Mouse (Mus musculus) layer of hippocampus, adult 9-11 months (tissue): ENCODE results near the gene Adtrp.

Experiments
- DNase-seq: peaks from one replicate; pipeline ENCODE4 v3.0.0; 2022

Gene Adtrp

DNA sequence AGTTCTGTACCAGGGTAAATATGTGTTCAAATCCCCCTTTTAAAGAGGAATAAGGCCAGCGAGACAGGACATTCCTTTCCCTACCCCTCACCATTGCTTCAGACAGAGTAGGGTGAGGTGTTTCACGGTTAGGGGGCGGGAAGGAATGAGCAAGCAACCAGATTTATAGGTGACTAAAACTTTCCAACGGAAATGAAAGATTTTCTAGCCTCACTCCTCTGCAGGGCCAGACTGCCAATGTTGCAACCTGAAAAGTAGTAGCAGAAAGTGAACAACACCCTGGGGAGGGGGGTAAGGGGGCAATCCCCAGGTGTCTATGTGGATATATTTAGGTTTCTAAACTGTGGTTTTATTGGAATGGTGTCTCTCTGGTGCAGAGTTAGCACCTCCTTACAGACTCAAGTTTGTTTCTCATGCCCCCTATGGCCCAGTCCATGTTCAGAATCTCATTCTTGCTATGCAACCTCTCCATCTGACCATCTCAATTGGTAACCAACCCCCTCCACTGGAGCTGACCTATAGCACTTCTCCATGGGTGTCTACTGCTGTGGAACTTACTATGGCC is 73.6 kb downstream of the Adtrp start:
- no peak for DNase-seq

DNA sequence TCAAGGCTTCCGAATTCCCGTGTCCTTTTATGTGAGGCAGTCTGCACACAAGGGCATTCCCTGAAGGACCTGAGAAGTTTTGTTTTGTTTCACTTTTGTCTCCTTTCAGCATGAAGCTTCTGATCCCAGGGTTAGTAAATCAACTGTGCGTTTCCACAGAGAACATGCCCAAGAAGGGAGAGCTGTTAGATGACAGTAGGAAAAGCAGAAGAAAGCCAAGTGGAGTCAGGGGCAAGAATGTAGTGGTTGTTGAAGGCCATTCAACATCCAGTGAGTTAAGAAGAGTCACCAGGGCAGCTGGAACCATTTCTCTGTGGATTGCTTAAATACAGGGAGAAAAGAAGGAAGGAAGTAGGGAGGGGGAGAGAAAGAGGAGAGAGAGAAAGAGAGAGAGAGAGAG is 76.4 kb downstream of the Adtrp start:
- no peak for DNase-seq

DNA sequence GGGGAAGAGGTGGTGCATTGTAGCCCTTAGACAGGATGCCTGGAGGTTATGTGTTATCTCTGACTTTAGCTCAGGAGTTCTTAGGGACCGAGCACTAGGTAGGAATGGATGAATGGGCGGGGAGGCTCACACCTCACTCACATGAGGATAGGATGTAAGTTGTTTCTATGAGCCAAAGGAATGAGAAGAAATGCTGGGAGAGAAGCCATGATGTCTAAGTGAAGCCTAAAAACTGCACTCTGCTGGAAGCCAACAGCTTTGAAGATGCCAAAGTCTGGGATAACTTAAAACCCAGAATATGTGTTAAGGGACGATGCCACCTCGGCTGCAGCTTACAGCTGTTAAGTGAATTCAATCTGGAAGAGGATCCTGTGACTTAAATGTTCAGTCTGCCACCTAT is 79.5 kb downstream of the Adtrp start:
- DNase-seq = no peak

DNA sequence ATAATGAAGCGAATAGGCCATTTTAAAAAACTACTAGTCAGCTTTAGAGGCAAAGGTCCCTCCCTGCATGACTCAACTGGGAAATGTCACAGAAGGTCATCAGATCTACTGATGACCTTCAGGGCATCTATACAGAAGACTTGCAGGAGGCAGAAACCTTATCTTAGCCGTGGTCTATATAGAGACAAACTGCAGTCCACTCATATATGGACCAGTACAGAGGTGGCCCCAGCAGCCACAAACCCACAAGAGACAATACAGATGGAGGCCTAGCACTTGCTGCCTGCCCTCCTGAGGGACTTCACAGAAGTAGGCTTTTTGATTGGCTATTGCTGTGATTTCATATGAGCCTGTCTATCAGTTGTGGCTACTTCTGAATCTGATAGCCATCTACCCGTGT is 85.5 kb downstream of the Adtrp start:
- DNase-seq = no peak

DNA sequence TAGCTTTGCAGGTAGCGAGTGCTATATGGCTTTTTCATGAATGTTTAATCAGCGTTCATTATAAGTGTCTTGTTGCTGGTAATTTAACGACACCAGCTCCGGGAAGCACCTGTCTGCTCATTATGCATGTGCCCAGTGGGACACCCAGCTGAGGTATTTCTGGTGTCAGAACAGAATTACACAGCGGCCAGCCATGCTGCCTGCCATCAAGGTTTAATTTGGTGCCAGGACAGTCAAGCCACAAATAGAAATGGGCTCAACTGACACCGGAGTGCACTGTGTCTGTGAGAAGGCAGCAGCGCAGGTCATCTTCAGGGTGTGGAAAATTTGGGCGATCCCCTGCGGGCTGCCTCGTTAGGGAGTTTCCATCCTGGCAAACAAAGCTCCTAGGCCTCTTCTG is 87.0 kb downstream of the Adtrp start:
- no peak for DNase-seq

DNA sequence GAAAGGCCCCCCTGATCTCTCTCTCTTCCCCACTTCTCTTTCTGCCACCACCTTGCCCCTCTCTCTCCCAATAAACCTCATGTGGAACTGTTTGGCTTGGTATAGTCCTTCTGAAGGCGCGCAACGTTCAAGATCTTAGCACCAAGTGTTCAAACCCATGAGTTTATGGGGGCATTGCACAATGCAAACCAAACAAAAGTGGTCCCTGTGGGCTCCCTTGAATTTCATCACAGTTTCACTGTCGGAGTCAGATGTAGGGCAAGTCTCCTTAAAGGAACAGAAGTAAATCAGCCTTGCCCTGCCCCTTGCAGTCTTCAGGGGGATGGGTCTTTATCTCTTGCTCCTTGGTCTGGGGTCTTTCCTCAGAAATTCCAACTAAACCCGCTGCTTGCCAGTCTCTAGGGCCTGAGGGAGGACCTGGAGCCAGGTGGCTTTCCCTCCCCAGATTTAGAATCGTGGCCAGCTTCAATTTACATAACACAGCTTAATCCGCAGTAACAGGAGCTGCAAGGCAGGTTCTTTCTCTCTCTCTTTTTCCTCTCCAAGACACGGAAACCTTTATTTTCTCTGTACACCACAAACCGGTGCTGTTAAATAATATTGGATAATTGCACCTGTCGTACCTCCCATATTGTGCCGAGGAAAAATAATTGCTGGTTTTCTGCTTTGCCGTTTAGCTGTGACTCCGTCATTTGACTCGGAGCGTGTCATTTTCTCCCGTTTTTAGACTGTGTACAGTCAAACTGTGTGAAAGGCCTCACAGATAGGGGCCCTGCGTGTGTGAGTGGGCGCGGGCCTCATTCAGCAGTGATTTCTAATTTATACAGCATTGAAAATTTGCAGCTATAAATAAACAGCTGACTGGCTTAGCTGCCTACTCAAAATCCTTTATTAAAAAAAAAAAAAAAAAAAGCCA is 88.7 kb downstream of the Adtrp start:
- peak; percentile 45 for DNase-seq

DNA sequence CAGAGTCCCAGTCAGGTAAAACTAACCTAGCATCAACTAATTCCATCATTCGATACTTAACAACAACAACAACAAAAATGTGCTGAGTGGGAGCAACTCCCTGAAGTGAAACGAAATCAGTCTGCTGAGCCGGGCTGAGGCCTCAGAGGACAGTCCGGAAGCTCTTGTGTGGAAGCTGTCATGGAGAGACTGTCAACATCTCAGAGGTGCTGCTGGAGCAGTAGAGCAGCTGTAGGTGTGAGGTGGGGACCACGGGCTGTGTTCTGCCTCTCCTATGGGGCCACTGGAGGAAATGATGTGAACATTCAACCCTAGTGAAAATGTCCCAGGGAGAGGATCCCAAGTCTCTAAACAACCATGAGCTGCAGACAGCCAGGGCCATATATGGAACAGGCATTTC is 94.4 kb downstream of the Adtrp start:
- no peak for DNase-seq

DNA sequence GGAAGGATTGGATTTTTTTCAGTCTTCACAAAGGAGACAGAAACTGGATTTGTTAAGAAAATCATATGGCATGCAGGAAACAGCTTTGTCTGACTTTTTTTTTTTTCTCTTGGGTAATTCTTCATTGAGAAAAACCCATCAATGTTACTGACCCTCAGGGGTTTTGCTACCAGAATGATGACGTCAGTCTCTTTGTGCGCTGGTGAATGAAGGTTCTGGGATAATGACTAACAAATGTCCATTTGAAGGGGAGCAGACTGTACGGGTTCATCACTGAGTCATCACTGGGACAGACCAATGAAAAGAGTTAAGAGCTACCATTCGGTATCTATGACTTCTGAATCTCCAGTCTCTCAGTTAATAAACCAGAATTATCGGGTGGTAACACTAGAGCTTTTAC is 97.0 kb downstream of the Adtrp start:
- DNase-seq = no peak

DNA sequence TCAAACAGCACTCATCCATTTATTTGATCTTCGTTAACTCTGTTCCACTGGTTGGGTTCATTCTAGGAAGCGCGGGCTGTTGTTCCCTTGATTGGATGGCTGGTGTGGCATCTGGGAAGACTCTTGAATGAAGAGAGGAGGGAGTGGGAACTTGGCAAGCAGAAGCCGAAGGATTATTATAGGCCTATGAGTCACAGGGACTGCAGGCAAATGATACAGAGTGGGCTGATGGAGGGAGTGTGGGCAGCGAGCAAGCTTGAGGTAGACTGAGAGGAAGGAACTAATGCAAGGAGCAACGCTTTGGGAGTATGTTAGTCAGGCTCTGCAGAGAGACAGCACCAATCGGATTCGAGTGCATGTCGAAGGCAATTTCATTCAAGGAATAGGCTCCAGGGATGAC is 98.6 kb downstream of the Adtrp start:
- peak; percentile 83 for DNase-seq

DNA sequence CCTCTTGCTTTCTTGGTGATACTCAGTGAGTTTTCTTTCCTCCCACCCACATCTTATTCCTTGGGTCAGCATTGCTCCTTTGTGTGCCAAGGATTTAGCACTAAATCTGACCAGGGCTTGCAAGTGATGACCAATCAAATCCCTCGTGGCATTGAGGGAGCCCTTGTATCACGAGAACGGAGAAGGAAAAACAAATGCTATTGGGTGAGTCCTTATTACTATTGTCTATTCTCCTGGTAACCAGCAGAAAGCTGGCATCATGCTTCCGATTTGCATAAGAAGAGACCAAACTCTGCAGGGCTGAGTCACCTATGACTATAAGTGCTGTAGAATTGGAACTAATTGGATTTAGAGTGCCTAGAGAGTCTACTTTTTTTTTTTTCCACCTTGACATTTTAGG is 99.8 kb downstream of the Adtrp start:
- DNase-seq = peak; percentile 31

DNA sequence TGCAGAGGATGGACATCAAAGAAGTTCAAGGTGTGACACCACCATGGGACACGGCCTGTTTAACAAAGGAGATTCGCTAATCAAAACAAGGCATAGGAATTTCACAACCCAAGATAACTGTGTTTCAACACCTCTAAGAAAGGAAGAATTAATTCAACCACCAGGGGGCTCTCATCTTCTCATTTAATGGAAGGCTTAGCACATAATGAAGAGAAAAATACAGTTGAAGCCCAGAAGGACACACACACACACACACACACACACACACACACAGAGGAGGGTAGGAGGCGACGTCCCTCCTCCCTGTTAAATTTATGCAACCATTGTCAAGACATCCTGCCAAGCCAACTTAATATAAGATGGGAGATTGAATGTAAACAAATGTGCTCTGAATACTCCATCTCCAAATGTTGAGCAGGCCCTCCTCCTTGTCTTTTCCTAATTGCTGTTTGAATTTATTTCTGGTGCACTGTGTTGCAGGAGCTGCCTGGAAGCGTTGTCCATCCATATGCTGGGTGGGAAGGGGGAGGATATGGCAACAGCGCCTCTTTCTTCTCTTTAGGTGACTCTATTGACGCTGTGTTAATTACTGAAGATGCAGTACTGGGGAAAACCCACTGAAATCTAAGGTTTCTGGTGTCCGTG is 100.4 kb downstream of the Adtrp start:
- DNase-seq = peak; percentile 35

DNA sequence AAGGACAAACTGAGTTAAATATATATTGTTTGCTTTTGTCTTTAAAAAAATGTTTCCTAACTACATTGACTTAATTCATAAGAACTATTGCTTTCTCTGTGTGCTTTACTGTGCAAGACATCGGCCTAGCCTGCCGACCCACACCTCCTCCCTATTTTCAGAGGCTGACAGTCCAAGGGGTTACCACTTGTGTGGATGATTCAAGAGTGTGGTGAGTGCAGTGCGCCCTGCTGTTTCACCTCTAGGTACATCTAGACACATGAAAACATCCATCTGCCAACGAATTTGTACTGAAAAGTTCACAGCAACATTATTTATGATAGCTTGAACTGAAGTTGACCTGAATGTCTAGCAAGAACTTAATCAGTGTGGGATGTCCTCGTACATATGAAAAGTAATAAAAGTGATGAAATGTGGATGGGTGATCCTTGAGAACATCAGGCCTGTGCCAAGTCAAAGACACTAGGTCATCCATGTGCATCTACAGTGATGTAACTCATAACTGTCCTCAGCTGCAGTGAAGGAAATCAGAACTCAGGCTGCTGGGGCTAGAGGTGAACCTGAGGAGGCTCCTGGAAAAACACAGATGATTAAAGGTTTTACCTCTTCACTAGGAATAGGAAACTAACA is 106.9 kb downstream of the Adtrp start:
- no peak for DNase-seq

DNA sequence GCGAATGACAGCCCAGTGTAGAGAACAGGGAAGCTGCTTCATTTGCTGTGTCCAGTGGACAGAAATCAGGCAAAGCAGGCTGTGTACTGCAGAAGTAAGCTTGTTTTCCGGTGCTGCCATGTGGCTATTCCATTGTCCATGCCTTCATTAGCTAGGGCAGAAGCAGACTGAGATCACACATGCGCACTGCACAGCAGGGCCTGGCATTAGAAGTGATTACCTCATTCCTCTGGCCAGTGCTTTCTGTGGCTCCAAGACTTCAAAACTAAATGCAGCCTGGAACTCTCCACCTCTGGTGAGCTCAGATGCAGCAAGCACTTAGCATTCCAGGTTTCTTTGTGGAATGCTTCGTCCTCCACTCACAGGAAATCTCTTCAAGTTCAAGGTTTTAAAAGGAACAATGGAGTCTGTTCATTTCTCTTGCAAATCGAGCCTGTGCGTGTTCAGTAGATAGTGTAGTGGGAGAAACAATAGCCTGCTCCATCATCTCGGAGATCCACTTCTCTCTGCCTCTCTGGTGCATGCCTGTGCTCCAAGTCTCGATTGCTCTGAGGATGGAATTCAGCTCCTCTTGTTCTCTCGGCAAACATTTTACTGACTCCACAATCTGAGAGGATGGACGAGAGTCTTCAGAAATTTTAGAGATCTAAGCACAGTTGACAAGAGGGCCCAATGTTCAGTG is 109.7 kb downstream of the Adtrp start:
- DNase-seq = peak; percentile 67

DNA sequence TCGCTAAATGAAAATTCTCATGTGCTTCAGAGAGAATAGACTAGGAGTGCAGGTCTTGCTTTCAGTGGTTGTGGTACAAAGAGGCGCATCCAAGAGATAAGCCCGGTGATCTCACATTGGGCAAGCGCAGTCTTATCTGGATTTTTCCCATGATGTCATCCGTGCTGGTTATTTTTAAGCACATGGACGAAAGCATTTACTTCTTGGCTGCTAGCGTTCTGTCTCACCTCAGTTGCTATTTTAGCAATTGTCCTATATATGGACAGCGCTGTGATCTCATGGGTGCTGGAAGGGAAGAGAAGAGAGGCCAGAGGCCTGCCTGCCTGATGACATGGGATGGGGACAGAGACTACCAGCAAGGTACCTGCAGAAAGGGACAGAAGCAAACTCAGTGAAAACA is 117.8 kb downstream of the Adtrp start:
- DNase-seq = no peak

DNA sequence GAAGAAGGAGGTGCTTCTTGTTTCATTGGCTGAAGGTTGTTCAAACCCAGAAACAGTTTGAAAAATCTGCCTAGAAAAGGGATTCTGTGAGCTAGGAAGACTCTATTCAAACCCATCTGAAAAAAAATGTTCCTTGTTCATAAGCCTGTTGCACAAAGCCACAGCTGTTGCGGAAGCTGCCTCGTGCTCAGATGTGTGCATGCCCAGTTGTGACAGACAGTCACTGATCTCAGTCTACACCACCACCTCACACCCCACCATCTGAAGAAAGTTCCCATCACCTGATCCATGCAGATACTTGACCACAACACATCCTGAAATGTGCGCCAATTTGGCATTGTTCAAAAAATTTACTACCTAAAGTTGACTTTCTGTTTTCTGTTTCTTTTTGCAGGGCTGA is 119.7 kb downstream of the Adtrp start:
- DNase-seq = no peak

DNA sequence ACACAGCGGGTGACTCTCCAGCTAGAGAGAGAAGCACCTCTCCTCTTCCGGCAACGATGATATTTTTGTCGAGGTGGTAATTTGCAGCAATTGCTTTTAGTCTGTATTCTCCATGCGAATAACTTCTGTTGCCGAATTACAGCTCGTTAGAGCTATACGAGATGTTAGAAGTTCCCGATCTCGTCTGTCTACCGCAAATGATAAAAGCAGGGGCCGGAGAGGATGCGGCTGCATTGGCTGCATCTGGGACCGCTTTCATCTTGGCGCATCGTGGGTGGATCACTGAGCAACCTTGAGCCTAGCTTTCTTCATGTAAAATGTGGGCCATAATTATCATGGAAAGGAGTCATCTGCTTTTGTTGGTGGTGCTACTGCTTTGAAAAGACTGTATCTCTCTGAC is 128.2 kb downstream of the Adtrp start:
- DNase-seq = no peak

DNA sequence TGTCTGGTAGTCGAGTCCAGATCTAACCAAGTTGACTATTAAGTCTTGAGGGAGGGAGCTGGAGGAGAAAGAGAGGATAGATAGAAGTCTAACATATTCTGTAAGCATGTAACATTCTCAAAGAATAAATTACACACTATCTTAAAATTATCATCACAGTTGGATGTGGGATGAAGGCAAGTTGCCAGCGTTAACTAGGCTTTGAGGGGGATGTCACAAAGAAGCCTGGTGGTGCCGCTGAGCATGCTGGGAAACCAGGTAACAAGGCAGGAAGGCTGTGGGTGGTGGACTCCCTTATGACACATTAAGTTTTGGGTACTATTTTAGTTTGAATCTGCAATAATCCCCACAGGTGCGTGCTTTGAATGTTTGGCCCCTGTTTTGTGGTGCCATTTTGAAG is 129.4 kb downstream of the Adtrp start:
- peak; percentile 14 for DNase-seq
